Mouse (Mus musculus) lung, embryonic 15.5 days (tissue): ENCODE measurements at regions not wholly inside any gene's neighbourhood (a gene's known extent, or its start where the extent isn't known, plus 50 kb on each side); places are given as distances from the start of the nearest gene placed in this dataset.

Source experiments
- ATAC-seq: fragments of 200-750 bp; cut with Nextera tagmentation; 2 replicates; pipeline ENCODE4 v1.8.0; 2017; ENCODE audit warnings: moderate number of reproducible peaks, borderline replicate concordance; ENCODE audit not compliant: low FRiP score, low TSS enrichment; ENCODE audit errors: extremely low read depth
- H3K27ac ChIP-seq: fragments of 300-500 bp; sonication (generic); 2 replicates; pipeline ENCODE4 v1.5.1; 2015; ENCODE audit warnings: moderate library complexity, mild to moderate bottlenecking, inconsistent platforms
- H3K27me3 ChIP-seq: fragments of 300-500 bp; sonication (generic); 2 replicates; pipeline ENCODE4 v1.6.1; 2015; ENCODE audit warnings: inconsistent platforms
- H3K36me3 ChIP-seq: fragments of 300-500 bp; sonication (generic); 2 replicates; pipeline ENCODE4 v1.6.1; 2015; ENCODE audit warnings: inconsistent platforms
- H3K4me1 ChIP-seq: fragments of 300-500 bp; sonication (generic); 2 replicates; pipeline ENCODE4 v1.6.1; 2015; ENCODE audit warnings: inconsistent platforms
- H3K4me2 ChIP-seq: fragments of 300-500 bp; sonication (generic); 2 replicates; pipeline ENCODE4 v1.6.1; 2015; ENCODE audit warnings: inconsistent platforms, mild to moderate bottlenecking, moderate library complexity
- H3K4me3 ChIP-seq: fragments of 300-500 bp; sonication (generic); 2 replicates; pipeline ENCODE4 v1.5.1; 2015; ENCODE audit warnings: mild to moderate bottlenecking, inconsistent platforms
- H3K9ac ChIP-seq: fragments of 300-500 bp; sonication (generic); 2 replicates; pipeline ENCODE4 v1.6.1; 2015; ENCODE audit warnings: inconsistent platforms
- H3K9me3 ChIP-seq: fragments of 300-500 bp; sonication (generic); 2 replicates; pipeline ENCODE4 v1.6.1; 2016; ENCODE audit warnings: inconsistent platforms
- WGBS: fragments of 180-500 bp; shearing (Covaris S2); methylation state at CpG from one replicate; pipeline ENCODE4 v1.1.7; 2015; 5-methylcytosine and 5-hydroxymethylcytosine counted together

- Histone ChIP-seq H3K4me2 (no peak overlapping the region), H3K36me3 (no peaks in the 10 kb centered on the region), H3K27me3 (no peaks in the 10 kb centered on the region), H3K4me1 (no peaks in the 10 kb centered on the region), H3K27ac (no peak overlapping the region), H3K9ac (no peak overlapping the region), H3K9me3 (no peaks in the 10 kb centered on the region), H3K4me3 (no peak overlapping the region)
- ATAC-seq, result no peak
- WGBS, result 75% methylated on average over 5 of the region's 5 CpGs
These were observed 116.7 kb upstream of the Agap1 start for GRCm38 (mm10) chr1:89337861-89338260.

- Histone ChIP-seq H3K36me3 (no peaks in the 10 kb centered on the region), H3K27ac (no peak overlapping the region), H3K27me3 (no peaks in the 10 kb centered on the region), H3K4me1 (no peaks in the 10 kb centered on the region), H3K9me3 (no peaks in the 10 kb centered on the region), H3K9ac (no peak overlapping the region), H3K4me3 (no peak overlapping the region), H3K4me2 (no peak overlapping the region)
- ATAC-seq, result no peak
- WGBS, result 38% methylated on average over 4 of the region's 4 CpGs
These were observed 111.8 kb upstream of the Agap1 start for GRCm38 (mm10) chr1:89342794-89343193.

GRCm38 (mm10) chr1:89344546-89344945 is 110.1 kb upstream of the Agap1 start:
- Histone ChIP-seq H3K9ac (no peak overlapping the region), H3K4me2 (no peak overlapping the region), H3K4me3 (no peak overlapping the region), H3K9me3 (no peaks in the 10 kb centered on the region), H3K4me1 (no peaks in the 10 kb centered on the region), H3K36me3 (no peaks in the 10 kb centered on the region), H3K27ac (no peak overlapping the region), H3K27me3 (no peaks in the 10 kb centered on the region)
- WGBS, result 36% methylated on average over 6 of the region's 6 CpGs
- no peak for ATAC-seq

GRCm38 (mm10) chr1:89347341-89347740 is 107.3 kb upstream of the Agap1 start:
- Histone ChIP-seq H3K4me1 (no peaks in the 10 kb centered on the region), H3K27me3 (no peaks in the 10 kb centered on the region), H3K4me3 (no peak overlapping the region), H3K36me3 (no peaks in the 10 kb centered on the region), H3K9ac (no peak overlapping the region), H3K4me2 (no peak overlapping the region), H3K27ac (no peak overlapping the region), H3K9me3 (no peaks in the 10 kb centered on the region)
- WGBS, result 67% methylated on average over 3 of the region's 3 CpGs
- no peak for ATAC-seq

GRCm38 (mm10) chr1:89352936-89353335 is 101.7 kb upstream of the Agap1 start:
- Histone ChIP-seq H3K27ac (no peak overlapping the region), H3K4me1 (no peaks in the 10 kb centered on the region), H3K4me3 (no peak overlapping the region), H3K27me3 (no peaks in the 10 kb centered on the region), H3K4me2 (no peak overlapping the region), H3K36me3 (no peaks in the 10 kb centered on the region), H3K9me3 (no peaks in the 10 kb centered on the region), H3K9ac (no peak overlapping the region)
- WGBS, result 62% methylated on average over 4 of the region's 4 CpGs
- ATAC-seq, result no peak

GRCm38 (mm10) chr1:89359257-89359656 is 95.3 kb upstream of the Agap1 start:
- Histone ChIP-seq H3K9ac (no peak overlapping the region), H3K4me3 (no peak overlapping the region), H3K36me3 (no peaks in the 10 kb centered on the region), H3K9me3 (no peaks in the 10 kb centered on the region), H3K27me3 (no peaks in the 10 kb centered on the region), H3K4me2 (no peak overlapping the region), H3K4me1 (no peaks in the 10 kb centered on the region; the same call in 1 of the 2 replicates), H3K27ac (no peak overlapping the region)
- no peak for ATAC-seq
- 46% methylated on average over 3 of the region's 3 CpGs for WGBS

- ATAC-seq, result no peak
- Histone ChIP-seq H3K36me3 (no peaks in the 10 kb centered on the region), H3K4me3 (no peak overlapping the region), H3K27ac (no peak overlapping the region), H3K4me1 (peaks cover 6% of the 10 kb centered on the region), H3K4me2 (no peak overlapping the region), H3K27me3 (no peaks in the 10 kb centered on the region), H3K9me3 (no peaks in the 10 kb centered on the region), H3K9ac (no peak overlapping the region)
- WGBS, result 48% methylated on average over 12 of the region's 12 CpGs
These were observed 89.9 kb upstream of the Agap1 start for GRCm38 (mm10) chr1:89364547-89365305.

GRCm38 (mm10) chr1:89366891-89367290 is 87.7 kb upstream of the Agap1 start:
- H3K27ac ChIP-seq, result 0 out of 2 replicates have a peak overlapping the region, but pooled peaks have one; percentile 11
- no peaks in the 10 kb centered on the region for H3K36me3 ChIP-seq
- H3K9ac ChIP-seq, result no peak overlapping the region
- H3K9me3 ChIP-seq, result no peaks in the 10 kb centered on the region
- no peaks in the 10 kb centered on the region for H3K27me3 ChIP-seq
- 45% methylated on average over 5 of the region's 5 CpGs for WGBS
- ATAC-seq, result peak; percentile 52; the same call in 1 of the 2 replicates
- H3K4me1 ChIP-seq, result peaks cover 6% of the 10 kb centered on the region
- no peak overlapping the region for H3K4me2 ChIP-seq
- H3K4me3 ChIP-seq, result no peak overlapping the region

GRCm38 (mm10) chr1:89373806-89374205 is 80.8 kb upstream of the Agap1 start:
- Histone ChIP-seq H3K4me2 (no peak overlapping the region), H3K4me1 (no peaks in the 10 kb centered on the region), H3K27ac (no peak overlapping the region), H3K4me3 (no peak overlapping the region), H3K9ac (no peak overlapping the region), H3K36me3 (no peaks in the 10 kb centered on the region), H3K27me3 (no peaks in the 10 kb centered on the region), H3K9me3 (no peaks in the 10 kb centered on the region)
- ATAC-seq, result no peak

- H3K4me1 ChIP-seq, result no peaks in the 10 kb centered on the region
- no peak overlapping the region for H3K9ac ChIP-seq
- H3K4me2 ChIP-seq, result no peak overlapping the region
- no peak overlapping the region for H3K27ac ChIP-seq
- no peaks in the 10 kb centered on the region for H3K27me3 ChIP-seq
- H3K36me3 ChIP-seq, result no peaks in the 10 kb centered on the region
- ATAC-seq, result no peak
- no peaks in the 10 kb centered on the region for H3K9me3 ChIP-seq
- 82% methylated on average over 2 of the region's 2 CpGs for WGBS
- no peak overlapping the region for H3K4me3 ChIP-seq
These were observed 80.3 kb upstream of the Agap1 start for GRCm38 (mm10) chr1:89374271-89374670.

- Histone ChIP-seq H3K9ac (no peak overlapping the region), H3K27ac (no peak overlapping the region), H3K4me2 (no peak overlapping the region), H3K9me3 (no peaks in the 10 kb centered on the region), H3K27me3 (no peaks in the 10 kb centered on the region), H3K36me3 (no peaks in the 10 kb centered on the region), H3K4me1 (no peaks in the 10 kb centered on the region), H3K4me3 (no peak overlapping the region)
- WGBS, result 82% methylated on average over 6 of the region's 6 CpGs
- ATAC-seq, result no peak
These were observed 72.6 kb upstream of the Agap1 start for GRCm38 (mm10) chr1:89382021-89382420.

GRCm38 (mm10) chr1:89385111-89385510 is 69.5 kb upstream of the Agap1 start:
- no peak for ATAC-seq
- Histone ChIP-seq H3K4me2 (no peak overlapping the region), H3K4me1 (no peaks in the 10 kb centered on the region), H3K27ac (no peak overlapping the region), H3K9me3 (no peaks in the 10 kb centered on the region), H3K9ac (no peak overlapping the region), H3K4me3 (no peak overlapping the region), H3K36me3 (no peaks in the 10 kb centered on the region), H3K27me3 (no peaks in the 10 kb centered on the region)
- WGBS, result 53% methylated on average over 6 of the region's 6 CpGs

GRCm38 (mm10) chr1:89392711-89393110 is 61.9 kb upstream of the Agap1 start:
- Histone ChIP-seq H3K4me2 (no peak overlapping the region), H3K9me3 (no peaks in the 10 kb centered on the region), H3K27me3 (no peaks in the 10 kb centered on the region; the same call in 1 of the 2 replicates), H3K27ac (no peak overlapping the region), H3K36me3 (no peaks in the 10 kb centered on the region), H3K9ac (no peak overlapping the region), H3K4me3 (no peak overlapping the region), H3K4me1 (0 out of 2 replicates have a peak, but pooled peaks cover 4% of the 10 kb centered on the region)
- ATAC-seq, result no peak
- WGBS, result 66% methylated on average over 4 of the region's 4 CpGs
